Mouse (Mus musculus) spleen, adult 12 weeks (tissue): ENCODE results near the gene Mapk1ip1l.
A peak's percentile ranks its signal among the peaks of the same experiment; 100 is the strongest.

Experiments
- DNase-seq: peaks from one replicate; pipeline ENCODE4 v3.0.0; 2022; ENCODE audit warnings: low spot score

Gene Mapk1ip1l

DNA sequence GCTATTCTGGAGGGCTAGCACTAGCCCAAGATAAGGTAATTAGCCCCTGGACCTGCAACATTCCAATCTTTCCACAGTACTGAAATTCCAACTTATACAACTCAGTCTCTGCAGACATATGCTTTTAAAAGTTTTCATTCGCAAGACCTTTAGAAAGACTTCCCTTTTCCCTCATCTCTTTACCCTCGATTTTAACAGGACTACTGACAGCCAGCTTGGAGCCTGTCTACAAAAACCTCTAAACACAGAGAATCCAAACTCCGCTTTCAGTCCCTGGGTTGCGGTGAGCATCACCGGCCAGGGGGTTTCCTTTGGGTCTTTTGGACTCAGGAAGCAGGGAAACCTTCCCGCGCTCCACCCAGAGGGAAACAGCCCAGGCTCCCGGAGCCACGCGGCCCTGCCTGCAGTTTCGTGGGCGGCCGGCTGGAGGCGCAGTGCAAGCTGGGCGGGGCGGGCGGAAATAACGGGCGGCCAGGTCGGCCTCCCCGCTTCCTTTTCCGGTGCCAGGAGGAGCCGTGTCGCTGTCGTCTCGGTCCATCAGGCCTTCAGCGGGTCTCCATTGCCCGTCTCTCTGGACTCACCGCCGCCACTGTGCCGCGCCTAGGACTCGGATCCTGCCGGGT, at the start of gene Mapk1ip1l:
TSS of gene Mapk1ip1l (plus strand) at position 482 of the 623 bp plus-strand sequence.
- peak; percentile 89 for DNase-seq

DNA sequence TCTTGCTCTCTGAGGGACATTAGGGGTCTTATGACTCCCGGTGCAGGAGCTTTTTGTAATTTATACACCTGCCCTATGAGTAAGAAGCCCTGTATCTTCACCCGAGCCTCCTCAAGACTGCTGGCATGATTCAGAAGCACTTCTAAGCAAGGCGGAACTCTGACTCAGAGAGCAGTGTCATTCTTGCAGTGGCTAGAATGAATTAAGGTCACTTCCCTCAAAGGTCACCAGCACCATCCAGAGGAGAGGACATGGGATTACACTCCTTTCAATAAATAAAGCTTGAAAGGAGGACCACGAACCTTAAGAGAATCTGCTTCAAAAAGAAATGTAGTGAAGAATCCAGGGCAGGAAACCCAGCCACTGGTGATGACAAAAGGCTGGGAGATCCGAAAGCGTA, 48.2 kb upstream of the Mapk1ip1l start:
- no peak for DNase-seq

GRCm38 (mm10) chr14:47264866-47265265, 33.2 kb upstream of the Mapk1ip1l start:
- no peak for DNase-seq

- no peak for DNase-seq
These were observed 32.2 kb upstream of the Mapk1ip1l start for GRCm38 (mm10) chr14:47265829-47266228.

GRCm38 (mm10) chr14:47269056-47269455, 29.0 kb upstream of the Mapk1ip1l start:
- DNase-seq, result no peak

GRCm38 (mm10) chr14:47269706-47270105, 28.4 kb upstream of the Mapk1ip1l start:
- DNase-seq, result no peak

GRCm38 (mm10) chr14:47273751-47274150, 24.3 kb upstream of the Mapk1ip1l start:
- no peak for DNase-seq

GRCm38 (mm10) chr14:47275417-47275816, 22.6 kb upstream of the Mapk1ip1l start:
- peak; percentile 17 for DNase-seq

GRCm38 (mm10) chr14:47276036-47276603, 21.9 kb upstream of the Mapk1ip1l start:
- DNase-seq, result no peak

DNA sequence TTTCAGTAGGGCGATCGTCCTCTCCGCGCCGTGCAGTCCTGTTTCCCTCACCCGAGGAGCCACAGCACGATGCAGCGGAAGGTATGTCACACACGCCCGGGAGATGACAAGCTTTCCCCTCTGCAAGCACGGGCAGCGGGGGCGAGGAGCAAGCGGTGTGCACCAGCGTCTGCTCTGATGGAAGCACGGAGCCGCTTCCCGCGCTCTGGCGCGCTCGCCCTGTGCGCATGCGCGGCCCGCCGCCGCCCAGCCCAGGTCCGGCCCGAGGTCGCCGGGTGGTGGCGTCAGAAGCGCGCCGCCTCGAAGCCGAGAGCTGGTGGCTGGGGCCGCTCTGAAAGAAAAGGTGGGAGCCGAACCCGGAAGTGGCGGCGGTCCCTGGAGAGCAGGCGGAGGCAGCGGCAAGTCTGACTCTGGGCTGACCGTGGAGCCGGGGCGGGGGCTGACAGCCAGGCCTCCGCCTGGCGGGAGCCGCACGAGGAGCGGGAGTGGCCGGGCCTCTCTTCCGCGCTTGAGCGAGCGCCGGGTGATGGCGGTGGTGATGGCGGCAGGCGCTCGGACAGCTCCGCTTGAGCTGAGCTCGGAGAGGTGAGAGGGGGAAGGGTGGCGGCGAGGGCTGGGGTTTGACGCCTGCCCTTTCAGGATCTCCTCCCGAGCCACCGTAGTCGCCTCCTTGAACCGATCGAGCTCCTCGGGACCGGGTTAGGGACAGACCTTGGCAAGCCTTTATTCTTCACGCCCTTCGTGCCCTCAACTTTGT, 21.3 kb upstream of the Mapk1ip1l start, which contains the start of the genes Wdhd1 and Socs4:
TSS of gene Wdhd1 (minus strand) at position 221 of the 757 bp plus-strand sequence.
TSS of gene Socs4 (plus strand) at position 295 of the 757 bp plus-strand sequence.
- DNase-seq, result peak; percentile 94

DNA sequence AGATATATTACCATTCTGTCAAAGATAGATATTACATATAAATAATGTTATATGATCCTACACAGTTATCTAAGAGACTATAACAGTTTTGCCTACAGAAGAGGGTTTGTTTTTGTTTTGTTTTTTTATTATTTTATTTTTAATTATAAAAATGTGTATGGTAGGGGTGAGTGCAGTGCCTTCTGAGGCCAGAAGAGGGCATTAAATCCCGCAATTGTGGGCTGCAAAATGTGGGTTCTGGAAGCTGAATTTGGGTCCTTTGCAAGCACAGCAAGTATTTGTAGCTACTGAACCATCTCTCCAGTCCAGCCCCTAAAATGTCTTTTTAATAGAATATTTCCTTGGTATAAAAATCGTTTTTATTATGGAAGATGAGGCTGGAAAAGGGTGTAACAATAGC, 19.0 kb upstream of the Mapk1ip1l start:
- DNase-seq, result no peak

- no peak for DNase-seq
These were observed 16.5 kb upstream of the Mapk1ip1l start for GRCm38 (mm10) chr14:47281535-47281934.

DNA sequence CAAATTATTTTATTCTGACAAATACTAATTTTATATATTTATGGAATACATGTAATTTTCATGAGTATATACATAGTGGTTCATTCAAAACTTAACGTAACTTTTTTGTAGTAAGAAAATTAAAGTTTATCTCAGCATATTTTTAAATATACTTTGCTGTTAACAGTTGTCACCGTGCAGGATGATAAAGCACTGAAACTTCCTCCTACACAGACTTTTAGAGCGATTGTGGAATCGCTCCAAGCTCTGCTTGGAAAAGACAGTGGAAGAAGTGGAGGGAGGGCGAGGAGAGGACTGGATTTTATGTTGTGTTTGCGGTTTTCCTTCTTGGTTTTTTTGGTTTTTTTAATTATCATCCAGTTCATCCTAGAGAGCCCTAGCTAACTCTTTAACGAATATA, 14.5 kb upstream of the Mapk1ip1l start:
- DNase-seq, result no peak

DNA sequence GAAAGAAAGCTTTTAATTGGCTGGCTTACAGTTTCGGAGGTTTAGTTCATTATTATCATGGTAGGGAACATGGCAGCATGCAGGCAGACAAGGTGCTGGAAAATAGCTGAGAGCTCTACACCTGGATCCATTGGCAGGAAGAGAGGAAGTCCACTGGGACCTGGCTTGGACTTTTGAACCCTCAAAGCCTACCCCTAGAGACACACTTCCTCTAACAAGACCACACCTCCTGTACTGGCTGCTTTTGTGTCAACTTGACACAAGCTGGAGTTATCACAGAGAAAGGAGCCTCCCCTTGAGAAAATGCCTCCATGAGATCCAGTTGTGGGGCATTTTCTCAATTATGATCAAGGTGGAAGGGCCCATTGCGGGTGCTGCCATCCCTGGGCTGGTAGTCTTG, 12.8 kb upstream of the Mapk1ip1l start:
- DNase-seq, result no peak

DNA sequence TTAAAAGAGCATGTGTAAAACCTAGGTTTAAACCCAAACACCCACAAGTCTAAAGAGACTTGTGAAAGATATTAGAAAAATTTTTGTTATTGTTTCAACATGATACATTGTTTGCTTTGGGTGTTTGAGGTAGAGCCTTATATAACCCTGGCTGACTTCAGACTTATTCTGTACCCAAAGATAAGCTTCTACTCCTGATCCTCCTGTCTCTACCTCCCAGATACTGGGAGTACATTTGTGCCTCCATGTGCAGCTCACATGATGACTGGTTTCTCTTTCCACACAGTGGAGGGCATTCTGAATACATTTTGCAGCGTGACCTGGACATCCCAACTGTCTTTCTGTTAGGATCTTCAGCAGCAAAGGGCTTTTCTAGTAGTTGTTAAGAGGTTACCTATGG, 11.9 kb upstream of the Mapk1ip1l start:
- DNase-seq, result no peak

- DNase-seq, result no peak
These were observed 11.0 kb upstream of the Mapk1ip1l start for GRCm38 (mm10) chr14:47287021-47287420.

DNA sequence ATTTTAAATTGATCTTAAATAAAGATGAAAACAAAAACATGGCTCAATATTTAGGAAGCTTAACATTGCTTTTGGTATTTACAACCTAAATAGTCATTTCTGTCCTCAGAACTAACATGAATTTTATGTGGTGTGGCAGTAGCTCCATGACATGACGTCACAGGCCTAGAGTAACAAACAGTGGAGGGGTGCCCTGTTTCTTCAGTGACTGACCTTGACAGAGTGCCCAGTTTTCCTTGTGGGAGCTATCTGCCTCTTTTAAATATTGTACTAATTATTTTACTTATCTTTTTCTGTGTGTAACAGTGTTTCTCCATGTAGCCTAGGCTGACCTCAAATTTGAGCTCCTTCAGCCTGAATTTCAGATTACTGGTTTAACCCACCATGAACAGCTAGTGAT, 6.3 kb upstream of the Mapk1ip1l start:
- DNase-seq, result no peak

DNA sequence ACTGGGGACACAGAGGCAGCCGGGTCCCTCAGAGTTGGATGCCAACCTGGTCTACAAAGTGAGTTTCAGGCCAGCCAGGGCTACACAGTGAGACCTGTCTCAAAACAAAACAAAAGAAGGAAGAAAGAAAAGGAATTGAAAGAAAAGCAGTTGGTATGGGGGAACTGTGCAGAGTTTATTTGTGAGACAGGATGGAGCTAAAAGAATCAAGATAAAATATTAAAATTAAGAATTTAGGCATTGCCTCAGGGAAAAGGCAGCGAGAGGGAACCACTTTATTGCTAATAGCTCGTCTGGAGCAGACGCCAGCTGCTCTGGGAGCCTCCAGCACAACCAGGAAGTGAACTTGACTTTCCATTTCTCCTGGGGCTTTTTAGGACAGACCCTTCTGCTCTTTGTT, 3.9 kb upstream of the Mapk1ip1l start:
- DNase-seq, result no peak

- DNase-seq, result no peak
These were observed 1.8 kb upstream of the Mapk1ip1l start for GRCm38 (mm10) chr14:47296232-47296631.

DNA sequence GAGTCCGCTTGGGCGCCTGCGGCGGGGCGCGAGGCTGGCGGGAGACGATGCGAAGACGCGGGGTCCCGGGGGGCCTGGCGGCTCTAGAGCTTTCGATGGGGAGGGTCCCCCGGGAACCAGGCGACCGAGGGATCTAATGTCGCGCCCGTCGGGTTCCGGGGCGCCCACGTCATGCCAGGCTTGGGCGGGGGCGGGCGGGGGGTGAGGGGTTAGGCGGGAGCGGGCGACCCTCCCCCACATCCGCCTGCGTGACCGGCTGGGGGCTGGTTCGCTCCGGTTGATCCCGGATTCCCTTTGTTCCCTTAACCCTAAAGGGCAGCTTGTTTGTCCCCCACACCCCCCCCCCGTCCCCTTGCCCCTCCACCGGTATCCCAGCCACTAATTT, 334 bp downstream of the Mapk1ip1l start:
- no peak for DNase-seq

GRCm38 (mm10) chr14:47298819-47299261, 774 bp downstream of the Mapk1ip1l start:
- DNase-seq, result peak; percentile 17

DNA sequence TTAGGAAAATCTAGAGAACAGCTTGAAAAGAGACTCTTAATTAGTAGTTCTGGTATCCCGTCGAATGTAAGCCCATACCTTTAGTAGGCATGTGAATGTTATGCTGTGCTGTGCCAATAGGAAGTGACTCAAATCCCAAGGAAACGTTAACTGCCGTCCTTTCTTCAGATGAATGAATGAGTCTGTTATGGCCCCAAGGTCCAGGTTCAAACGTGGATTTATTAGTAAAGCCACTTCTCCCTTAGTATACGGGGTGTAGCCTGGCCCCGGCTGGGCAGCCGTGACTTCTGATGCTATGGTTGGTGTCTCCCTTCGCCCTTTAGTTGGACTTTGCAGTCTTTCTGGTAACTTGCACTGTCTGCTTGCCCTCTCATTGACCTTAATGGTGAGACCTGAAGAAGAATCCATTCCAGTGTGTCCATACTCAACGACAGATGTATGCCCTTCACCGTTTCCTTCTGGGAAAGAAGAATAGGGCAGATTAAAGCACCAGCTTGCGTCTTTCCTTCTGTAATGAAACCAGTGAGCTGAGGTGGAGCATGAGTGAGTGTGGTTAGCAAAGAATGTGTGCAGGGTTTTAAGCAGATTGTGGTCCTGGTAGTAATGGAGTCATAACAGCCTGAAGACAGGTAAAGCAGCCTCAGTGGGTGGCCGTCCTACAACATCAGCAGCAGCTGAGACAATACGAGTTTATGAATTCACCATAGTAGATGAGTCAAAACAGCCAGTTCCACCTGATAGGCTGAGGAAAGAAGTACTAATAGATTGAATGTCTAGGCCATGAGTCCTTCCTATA, 5.0 kb downstream of the Mapk1ip1l start:
- DNase-seq, result no peak
